43 mouse cellular contexts compared by ENCODE assay signal in the genomic region with DNA sequence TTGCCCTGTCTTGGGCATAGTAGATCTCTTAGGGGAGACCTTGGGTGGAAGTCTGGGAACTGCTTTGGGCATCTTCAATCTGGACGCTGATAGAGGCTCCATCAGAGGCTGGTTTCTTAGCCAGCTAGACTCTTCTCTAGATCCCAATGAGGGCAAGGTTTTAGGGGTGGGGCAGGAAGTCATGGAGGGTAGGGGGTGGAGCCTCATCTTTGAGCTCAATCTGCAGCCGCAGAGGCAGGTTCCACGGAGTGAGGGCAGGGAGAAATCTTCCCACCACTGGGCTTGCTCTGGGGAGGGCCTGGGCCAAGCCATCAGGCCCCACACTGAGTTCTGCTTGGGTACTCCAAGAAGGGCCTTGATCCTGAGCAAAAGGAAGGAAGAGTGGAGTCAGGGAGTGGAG. TPM values are rescaled to one million over a fixed set of nuclear protein-coding genes. Genes with fewer than 3 reads are reported as not detected.
DNase-seq lines count a peak whose midpoint lies in the region; TF ChIP-seq lines count a peak whose summit lies in the region.
"Had no signal": no experiment of that assay in that cellular context is flagged by ENCODE, and none has a peak within 500 bp of the region (broad histone marks: within the 10 kb centered on the region; RNA-seq: fewer than 3 reads in every experiment).

No protein-coding gene starts in this region.

- TF ChIP-seq POLR2A in testis, adult 2 months (IDR thresholded peaks at IDR 0.05; ENCODE audit: control insufficient read depth, low read depth, low read length): no peak
- no peak for TF ChIP-seq POLR2A in heart, adult 2 months (IDR thresholded peaks at IDR 0.05; ENCODE audit: insufficient read depth, low read depth, low read length)

- no peak for TF ChIP-seq CTCF in testis, adult 2 months (IDR thresholded peaks at IDR 0.05; ENCODE audit: control insufficient read depth, insufficient read depth, insufficient replicate concordance, low read depth, low read length)
- no peak for TF ChIP-seq CTCF in heart, adult 2 months (IDR thresholded peaks at IDR 0.05)

- no peak for DNase-seq in testis, postnatal 10 days (ENCODE audit: low spot score)
- DNase-seq in ZHBTc4 (ENCODE audit: low read depth, low spot score): peak; percentile 50
- peak; percentile 56 for DNase-seq in thymus, postnatal 0 days (ENCODE audit: low spot score)
- DNase-seq in thymus, postnatal 4 days: peak; percentile 52
- no peak for DNase-seq in heart, adult 2 months
- DNase-seq in urinary bladder, postnatal 14 days (ENCODE audit: low spot score): no peak
- DNase-seq in cerebellum, adult 18-20 months: no peak
- DNase-seq: adrenal gland, postnatal 36 days; cerebellum, adult 2 months; cerebellum, postnatal 25 days; gastrocnemius, postnatal 10 days; heart, postnatal 4 days; kidney, adult 11 months; kidney, postnatal 14 days; liver, postnatal 0 days; lung, postnatal 36 days; right cerebral cortex, adult 18-20 months; spleen, adult 18-20 months had no signal

- H3K79me2 ChIP-seq in heart, adult 2 months (replicated peaks; ENCODE audit: control insufficient read depth, insufficient read depth, low read length): no peaks in the 10 kb centered on the region

- intact Hi-C loops in heart, adult 2 months (cut with DNase I): loop anchor here (5.0 kb wide), 1 partner anchor 60 kb away; no protein-coding TSS in a partner anchor

- peaks cover 3% of the 10 kb centered on the region; the same call in 1 of the 2 replicates for H3K4me1 ChIP-seq in testis, adult 2 months (ENCODE audit: control insufficient read depth, insufficient read depth, low read length)
- H3K4me1 ChIP-seq in heart, adult 2 months (ENCODE audit: control insufficient read depth, insufficient read depth, low read length): no peaks in the 10 kb centered on the region

- TF ChIP-seq EP300 in heart, adult 2 months (IDR thresholded peaks at IDR 0.05; ENCODE audit: insufficient read depth, low read depth, low read length): no peak

- peak overlapping the region; percentile 69 for H3K4me3 ChIP-seq in testis, adult 2 months (ENCODE audit: control insufficient read depth, low read depth, low read length)
- H3K4me3 ChIP-seq in heart, adult 2 months: no peak overlapping the region
- H3K4me3 ChIP-seq: forebrain, embryonic 15.5 days; heart, embryonic 12.5 days; hindbrain, embryonic 13.5 days; liver, embryonic 12.5 days; neural tube, embryonic 12.5 days had no signal

- no peak overlapping the region for H3K27ac ChIP-seq in testis, adult 2 months (ENCODE audit: control insufficient read depth, insufficient read depth, low read depth, low read length)
- no peak overlapping the region for H3K27ac ChIP-seq in heart, adult 2 months
- H3K27ac ChIP-seq: forebrain, embryonic 15.5 days; hindbrain, embryonic 13.5 days; liver, embryonic 12.5 days; neural tube, embryonic 12.5 days had no signal

- no peak overlapping the region for H3K9ac ChIP-seq in heart, adult 2 months (ENCODE audit: low read depth, low read length)
- H3K9ac ChIP-seq: forebrain, embryonic 15.5 days; heart, embryonic 12.5 days; hindbrain, embryonic 13.5 days; liver, embryonic 12.5 days; liver, postnatal 0 days; neural tube, embryonic 12.5 days had no signal

- no peaks in the 10 kb centered on the region; the same call in 1 of the 2 replicates for H3K27me3 ChIP-seq in testis, adult 2 months (ENCODE audit: control insufficient read depth, insufficient read depth, low read length)
- H3K27me3 ChIP-seq in heart, adult 2 months (ENCODE audit: control insufficient read depth, insufficient read depth, low read length): no peaks in the 10 kb centered on the region
- H3K27me3 ChIP-seq: heart, embryonic 12.5 days had no signal

- WGBS in heart, adult 2 months: 69% methylated on average over 3 of the region's 3 CpGs

- H3K36me3 ChIP-seq in testis, adult 2 months (ENCODE audit: control insufficient read depth, insufficient read depth, low read length): no peaks in the 10 kb centered on the region
- H3K36me3 ChIP-seq in heart, adult 2 months (ENCODE audit: control insufficient read depth, insufficient read depth, low read length): no peaks in the 10 kb centered on the region
- H3K36me3 ChIP-seq: forebrain, embryonic 15.5 days; G1E; heart, embryonic 12.5 days; hindbrain, embryonic 13.5 days; liver, embryonic 12.5 days; neural tube, embryonic 12.5 days had no signal

RNA-seq across cellular contexts. Expression of a gene that starts 1.2 kb away (rescaled TPM):
- 19.1 and 19.7 TPM in 2 replicates for polyA plus RNA-seq in testis, adult 2 months (2012; rRNA removed)
- polyA plus RNA-seq in thymus, postnatal 0 days (2015; fragmentation: Nextera tagmentation; extraction: Ambion mirVana): not detected in 2 replicates
- total RNA-seq in heart, adult 2 months (2021): not detected
- polyA plus RNA-seq in heart, adult 2 months (2012; rRNA removed): not detected in 2 replicates
- total RNA-seq: adrenal gland, adult 18-20 months; adrenal gland, postnatal 36 days; G1E; gastrocnemius, postnatal 10 days; granulocyte monocyte progenitor cell, adult 5-6 weeks; heart, postnatal 4 days; layer of hippocampus, adult 18-20 months; layer of hippocampus, postnatal 14 days; left cerebral cortex, adult 8-10 months; left cerebral cortex, postnatal 36 days; megakaryocyte, adult 5-6 weeks had no signal
- polyA plus RNA-seq: brain, embryonic 14.5 days; cerebellum, adult 2 months; embryonic facial prominence, embryonic 11.5 days; forebrain, embryonic 15.5 days; G1E; heart, embryonic 12.5 days; heart, postnatal 0 days; hindbrain, embryonic 13.5 days; inflammation-experienced regulatory T-cells, adult 6 months; kidney, embryonic 14.5 days; limb, embryonic 14.5 days; liver, embryonic 12.5 days; liver, postnatal 0 days; lung, embryonic 16.5 days; midbrain, embryonic 11.5 days; midbrain, embryonic 16.5 days; neural tube, embryonic 12.5 days; stomach, embryonic 16.5 days; urinary bladder, adult 2 months had no signal

RNA-seq across cellular contexts. Expression of a gene that starts 52.2 kb away (rescaled TPM):
- polyA plus RNA-seq in testis, adult 2 months (2012; rRNA removed): 159 and 164 TPM in 2 replicates
- polyA plus RNA-seq in thymus, postnatal 0 days (2015; fragmentation: Nextera tagmentation; extraction: Ambion mirVana): not detected in 2 replicates
- not detected for total RNA-seq in heart, adult 2 months (2021)
- polyA plus RNA-seq in heart, adult 2 months (2012; rRNA removed): not detected in 2 replicates
- total RNA-seq: adrenal gland, adult 18-20 months; adrenal gland, postnatal 36 days; gastrocnemius, postnatal 10 days; granulocyte monocyte progenitor cell, adult 5-6 weeks; heart, postnatal 4 days; layer of hippocampus, adult 18-20 months; layer of hippocampus, postnatal 14 days; left cerebral cortex, adult 8-10 months; left cerebral cortex, postnatal 36 days; megakaryocyte, adult 5-6 weeks had no signal
- polyA plus RNA-seq: brain, embryonic 14.5 days; embryonic facial prominence, embryonic 11.5 days; forebrain, embryonic 15.5 days; G1E; heart, embryonic 12.5 days; heart, postnatal 0 days; inflammation-experienced regulatory T-cells, adult 6 months; kidney, embryonic 14.5 days; liver, embryonic 12.5 days; liver, postnatal 0 days; lung, embryonic 16.5 days; midbrain, embryonic 11.5 days; midbrain, embryonic 16.5 days; neural tube, embryonic 12.5 days; stomach, embryonic 16.5 days had no signal

Comparison
In these comparisons a context has a peak if more than half of its experiments do, and no peak if none do; other contexts are left out.
1. DNase-seq: peak in ZHBTc4 (single experiment), thymus, postnatal 0 days (single experiment) and thymus, postnatal 4 days (single experiment); none in testis, postnatal 10 days (single experiment), heart, adult 2 months (0 of 2), urinary bladder, postnatal 14 days (single experiment) and cerebellum, adult 18-20 months (0 of 2).
2. RNA of a gene that starts 1.2 kb away (polyA plus RNA-seq): 19.1 to 19.7 TPM in testis, adult 2 months; not detected in thymus, postnatal 0 days and not detected in heart, adult 2 months; every median in the first group is over 10 times any median in the second.
3. RNA of a gene that starts 52.2 kb away (polyA plus RNA-seq): 159 to 164 TPM in testis, adult 2 months; not detected in heart, adult 2 months and not detected in thymus, postnatal 0 days; every median in the first group is over 100 times any median in the second.